Mouse (Mus musculus): ENCODE measurements around the gene Retreg3.

DNA sequence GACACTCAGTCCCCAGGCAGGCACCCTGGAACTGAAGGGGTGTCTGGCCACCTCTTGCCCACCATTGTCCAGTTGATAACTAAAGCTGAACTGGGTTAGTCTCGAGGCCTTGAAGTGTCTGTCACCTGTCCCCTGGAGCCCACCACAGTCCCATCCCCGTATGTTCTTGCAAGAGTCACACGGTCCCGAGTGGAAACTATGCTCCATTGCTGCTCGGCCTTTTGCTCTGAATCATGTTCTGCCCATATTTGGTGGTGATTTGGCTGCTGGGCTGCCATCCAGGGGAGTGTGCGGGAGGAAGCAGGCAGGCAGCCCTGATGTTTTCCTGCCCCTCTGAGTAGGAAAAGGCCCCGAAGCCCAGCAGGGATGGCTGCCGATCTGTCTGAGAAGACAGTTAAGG is 59.6 kb downstream of the Retreg3 start:
- TF ChIP-seq CTCF (IDR thresholded peaks at IDR 0.05; ENCODE audit: extremely low read depth, insufficient read depth, insufficient read length, insufficient replicate concordance) (no peak), POLR2A (IDR thresholded peaks at IDR 0.05; ENCODE audit: low read depth, low read length) (no peak)
